Mouse (Mus musculus) liver, embryonic 15.5 days (tissue): ENCODE data around the gene Cacna1d. TPM values are rescaled to one million over a fixed set of nuclear protein-coding genes. Genes with fewer than 3 reads are reported as not detected.

ENCODE experiments used
- ATAC-seq: fragments of 200-750 bp; cut with Nextera tagmentation; 2 replicates; pipeline ENCODE4 v1.8.0; 2017; ENCODE audit warnings: moderate number of reproducible peaks, mild to moderate bottlenecking, moderate library complexity; ENCODE audit not compliant: insufficient read depth
- H3K27ac ChIP-seq: fragments of 300-500 bp; sonication (generic); replicated peaks from 2 replicates; pipeline ENCODE4 v1.5.1; 2015; ENCODE audit warnings: mild to moderate bottlenecking, inconsistent platforms
- H3K27me3 ChIP-seq: fragments of 300-500 bp; sonication (generic); 2 replicates; pipeline ENCODE4 v1.6.1; 2015; ENCODE audit warnings: mild to moderate bottlenecking, inconsistent platforms
- H3K36me3 ChIP-seq: fragments of 300-500 bp; sonication (generic); replicated peaks from 2 replicates; pipeline ENCODE4 v1.6.1; 2015; ENCODE audit warnings: moderate library complexity, mild to moderate bottlenecking, inconsistent platforms
- H3K4me1 ChIP-seq: fragments of 300-500 bp; sonication (generic); replicated peaks from 2 replicates; pipeline ENCODE4 v1.6.1; 2015; ENCODE audit warnings: inconsistent platforms
- H3K4me2 ChIP-seq: fragments of 300-500 bp; sonication (generic); 2 replicates; pipeline ENCODE4 v1.6.1; 2015; ENCODE audit warnings: moderate library complexity, mild to moderate bottlenecking, inconsistent platforms
- H3K4me3 ChIP-seq: fragments of 300-500 bp; sonication (generic); replicated peaks from 2 replicates; pipeline ENCODE4 v1.5.1; 2015; ENCODE audit warnings: mild to moderate bottlenecking, inconsistent platforms
- H3K9ac ChIP-seq: fragments of 300-500 bp; sonication (generic); 2 replicates; pipeline ENCODE4 v1.6.1; 2015; ENCODE audit warnings: moderate library complexity, mild to moderate bottlenecking, inconsistent platforms
- H3K9me3 ChIP-seq: fragments of 300-500 bp; sonication (generic); replicated peaks from 2 replicates; pipeline ENCODE4 v1.6.1; 2016; ENCODE audit warnings: inconsistent platforms
- WGBS: fragments of 180-500 bp; shearing (Covaris S2); methylation state at CpG from one replicate; pipeline ENCODE4 v1.1.7; 2015; ENCODE audit warnings: mixed read lengths; ENCODE audit not compliant: insufficient replicate concordance; 5-methylcytosine and 5-hydroxymethylcytosine counted together
- polyA plus RNA-seq: library from polyadenylated mRNA; unstranded; fragments of >200 nt; fragmentation: Nextera tagmentation; extraction: Ambion mirVana; gene quantifications from 2 replicates; pipeline ENCODE4 v1.2.1, GENCODE M21; 2015

Gene Cacna1d
- polyA plus RNA-seq, 1 experiment from 2014 or later = 0.17 TPM

DNA sequence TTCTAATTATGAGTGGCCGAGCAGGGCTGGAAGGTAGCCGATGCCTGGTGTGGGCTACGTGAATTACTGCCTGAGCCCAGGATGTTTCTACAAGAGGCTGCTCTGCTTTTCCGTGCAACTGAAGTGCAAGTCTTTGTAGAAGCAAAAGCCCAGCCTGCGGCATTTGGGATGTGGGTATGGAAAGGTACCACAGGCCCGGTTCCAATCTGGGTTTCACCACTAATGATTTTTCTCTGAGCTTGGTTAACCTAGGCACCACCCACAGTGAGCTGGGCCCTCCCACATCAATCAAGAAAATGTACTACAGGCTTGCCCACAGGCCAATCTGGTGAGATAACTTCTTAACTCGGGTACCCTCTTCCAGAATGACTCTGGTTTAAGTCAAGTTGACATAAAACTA lies 163.8 kb downstream of the Cacna1d start:
- no peak overlapping the region for H3K9ac ChIP-seq
- no peaks in the 10 kb centered on the region for H3K9me3 ChIP-seq
- no peak overlapping the region for H3K27ac ChIP-seq
- no peaks in the 10 kb centered on the region for H3K27me3 ChIP-seq
- H3K4me1 ChIP-seq = no peaks in the 10 kb centered on the region
- no peaks in the 10 kb centered on the region for H3K36me3 ChIP-seq
- no peak overlapping the region for H3K4me3 ChIP-seq
- H3K4me2 ChIP-seq = no peak overlapping the region
- ATAC-seq = no peak
- WGBS = 58% methylated on average over 7 of the region's 7 CpGs

DNA sequence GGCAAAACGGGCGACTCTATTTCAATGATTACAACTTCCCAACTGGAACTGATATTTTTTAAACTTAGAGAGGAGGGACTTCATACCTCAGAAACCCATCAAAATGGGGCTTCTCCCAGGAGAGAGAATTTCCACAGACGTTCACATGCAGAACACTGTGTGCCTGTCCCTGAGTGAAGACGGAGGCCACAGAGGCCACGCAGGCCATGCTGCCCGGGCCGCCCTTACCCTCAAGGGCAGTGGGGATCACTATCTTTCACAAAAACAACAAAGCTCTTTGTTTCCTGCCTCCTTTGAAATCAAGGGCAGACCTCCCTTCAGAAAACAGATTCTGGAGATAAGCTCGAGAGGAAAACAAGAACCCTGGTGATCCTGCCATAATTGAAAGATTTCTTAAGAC lies 164.2 kb downstream of the Cacna1d start:
- WGBS = 53% methylated on average over 8 of the region's 8 CpGs
- no peak for ATAC-seq

DNA sequence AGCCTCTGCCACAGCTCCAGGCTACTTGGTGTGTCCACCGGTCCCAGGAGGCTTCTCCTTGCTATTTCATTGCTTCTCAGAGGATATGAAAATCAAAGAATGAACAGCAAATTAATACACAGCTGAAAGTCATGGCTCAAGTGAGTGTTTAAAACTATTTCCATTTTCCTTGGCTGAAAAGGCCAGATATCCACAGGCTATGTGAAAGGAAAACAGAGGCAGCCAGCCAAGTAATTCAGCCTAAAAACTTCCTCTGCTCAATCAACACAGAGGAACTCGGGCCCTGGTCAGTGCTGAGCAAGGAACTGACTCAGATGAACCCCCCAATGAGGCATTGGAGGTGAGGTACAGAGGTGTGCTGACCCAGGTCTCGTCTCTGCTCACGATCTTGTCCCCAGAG lies 165.0 kb downstream of the Cacna1d start:
- H3K4me2 ChIP-seq = no peak overlapping the region
- WGBS = 49% methylated on average over 4 of the region's 4 CpGs
- no peak overlapping the region for H3K4me3 ChIP-seq
- H3K36me3 ChIP-seq = no peaks in the 10 kb centered on the region
- H3K9me3 ChIP-seq = no peaks in the 10 kb centered on the region
- no peaks in the 10 kb centered on the region for H3K4me1 ChIP-seq
- H3K27ac ChIP-seq = no peak overlapping the region
- no peak overlapping the region for H3K9ac ChIP-seq
- H3K27me3 ChIP-seq = no peaks in the 10 kb centered on the region
- no peak for ATAC-seq

More for the DNA sequence above, 164.2 kb downstream of the Cacna1d start:
- Histone ChIP-seq H3K27me3 (no peaks in the 10 kb centered on the region), H3K9ac (no peak overlapping the region), H3K9me3 (no peaks in the 10 kb centered on the region), H3K4me2 (no peak overlapping the region), H3K27ac (no peak overlapping the region), H3K4me1 (no peaks in the 10 kb centered on the region), H3K36me3 (no peaks in the 10 kb centered on the region), H3K4me3 (no peak overlapping the region)

DNA sequence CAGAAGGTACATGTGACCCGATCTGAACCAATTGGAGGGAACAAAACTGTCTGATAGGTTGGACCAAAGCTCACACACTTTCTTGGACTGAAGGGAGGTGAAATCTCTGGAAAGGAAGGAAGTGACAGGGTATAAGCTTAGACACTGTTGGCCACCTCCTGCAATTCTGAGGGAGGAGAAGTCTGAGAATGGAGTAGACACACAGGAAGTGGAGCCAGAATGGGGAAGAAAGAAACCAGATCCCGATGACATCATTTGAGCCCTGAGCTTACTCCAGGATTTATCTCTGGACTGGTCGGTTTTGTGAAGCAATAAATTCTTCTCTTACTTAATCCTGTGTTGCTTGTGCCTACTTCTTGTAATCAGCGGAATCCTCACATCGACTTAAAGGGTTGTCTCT lies 166.3 kb downstream of the Cacna1d start:
- no peak for ATAC-seq
- no peaks in the 10 kb centered on the region for H3K9me3 ChIP-seq
- no peaks in the 10 kb centered on the region for H3K4me1 ChIP-seq
- no peaks in the 10 kb centered on the region for H3K27me3 ChIP-seq
- H3K4me3 ChIP-seq = no peak overlapping the region
- no peak overlapping the region for H3K4me2 ChIP-seq
- WGBS = 58% methylated on average over 5 of the region's 5 CpGs
- H3K36me3 ChIP-seq = no peaks in the 10 kb centered on the region
- no peak overlapping the region for H3K27ac ChIP-seq
- no peak overlapping the region for H3K9ac ChIP-seq

DNA sequence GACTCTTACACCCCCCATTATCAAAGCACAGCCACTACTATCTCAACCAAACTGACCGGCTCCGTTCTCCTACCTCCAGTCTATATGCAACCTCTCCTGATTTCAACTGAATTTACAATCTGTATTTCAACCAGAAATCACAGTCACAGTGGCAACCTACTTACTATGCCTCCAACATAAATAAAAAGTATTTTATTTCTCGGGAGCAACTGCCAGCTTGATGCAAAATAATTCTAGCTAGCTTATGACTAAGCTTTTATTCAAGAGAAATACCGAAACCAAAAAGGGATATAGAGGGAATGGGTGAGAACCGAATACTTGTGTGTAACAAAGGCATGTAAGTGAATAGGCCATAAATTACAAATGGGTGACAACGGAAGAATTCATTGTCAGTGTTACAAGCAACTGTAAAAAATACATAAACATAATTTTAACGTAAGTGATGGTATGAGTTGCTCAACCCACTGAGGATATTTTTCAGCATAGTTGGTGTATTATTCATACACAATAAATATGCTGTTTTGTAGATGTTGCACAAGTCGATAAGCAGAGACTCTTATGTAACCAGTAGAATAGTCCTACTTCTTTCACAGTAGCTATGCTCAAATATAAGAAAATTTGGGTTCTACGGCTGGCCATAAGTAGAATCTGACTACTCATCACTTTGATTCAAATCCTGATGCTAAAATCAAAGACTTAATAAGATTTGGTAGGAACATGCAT lies 172.4 kb downstream of the Cacna1d start:
- H3K27me3 ChIP-seq = no peaks in the 10 kb centered on the region
- H3K9ac ChIP-seq = no peak overlapping the region
- WGBS = 62% methylated on average over 9 of the region's 9 CpGs

DNA sequence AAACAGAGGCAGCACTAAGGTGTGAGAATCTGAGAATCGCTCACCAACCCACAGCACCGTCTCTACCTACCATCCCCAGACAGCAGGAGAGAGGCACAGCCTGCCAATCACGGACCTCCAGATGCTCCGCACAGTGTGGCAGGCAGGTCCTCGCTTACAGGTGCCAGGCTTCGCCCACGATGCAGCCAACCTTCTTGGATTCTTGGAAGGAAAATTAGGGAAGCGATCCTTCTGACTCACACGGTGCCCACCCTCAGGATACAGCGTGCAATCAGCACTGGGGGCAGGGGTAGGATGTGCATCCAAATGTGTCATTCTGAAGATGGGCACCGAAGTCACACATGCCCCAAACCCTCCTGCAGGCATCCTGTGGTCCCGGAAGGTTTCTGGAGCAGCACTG lies 173.0 kb downstream of the Cacna1d start:
- WGBS = 79% methylated on average over 12 of the region's 12 CpGs
- no peak overlapping the region for H3K4me3 ChIP-seq
- no peak overlapping the region for H3K9ac ChIP-seq
- H3K4me1 ChIP-seq = no peaks in the 10 kb centered on the region
- no peak for ATAC-seq
- H3K36me3 ChIP-seq = no peaks in the 10 kb centered on the region
- H3K27me3 ChIP-seq = no peaks in the 10 kb centered on the region
- no peaks in the 10 kb centered on the region for H3K9me3 ChIP-seq
- no peak overlapping the region for H3K4me2 ChIP-seq
- no peak overlapping the region for H3K27ac ChIP-seq

More for the DNA sequence above, 172.4 kb downstream of the Cacna1d start:
- Histone ChIP-seq H3K36me3 (no peaks in the 10 kb centered on the region), H3K4me1 (no peaks in the 10 kb centered on the region), H3K27ac (no peak overlapping the region), H3K4me2 (no peak overlapping the region), H3K4me3 (no peak overlapping the region), H3K9me3 (no peaks in the 10 kb centered on the region)
- no peak for ATAC-seq

DNA sequence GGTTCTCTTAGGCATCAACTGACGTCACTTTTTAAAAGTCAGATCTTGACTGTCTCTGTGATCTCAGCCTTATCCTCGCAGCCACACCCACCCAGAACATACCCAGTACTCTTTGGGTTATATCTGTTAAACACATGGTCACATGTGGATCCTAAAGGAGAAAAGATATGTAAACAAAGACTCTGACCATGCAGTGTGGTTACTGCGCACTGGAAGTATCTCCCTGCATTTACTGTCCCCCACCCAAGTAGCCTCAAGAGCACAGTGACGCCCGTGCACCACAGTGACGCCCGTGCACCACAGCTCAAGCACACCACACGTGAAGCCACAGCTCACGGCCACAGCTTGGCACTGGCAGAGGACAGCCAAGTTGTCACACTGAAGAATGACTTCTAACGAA lies 173.6 kb downstream of the Cacna1d start:
- Histone ChIP-seq H3K4me3 (no peak overlapping the region), H3K27ac (no peak overlapping the region), H3K4me1 (no peaks in the 10 kb centered on the region), H3K36me3 (no peaks in the 10 kb centered on the region), H3K9me3 (no peaks in the 10 kb centered on the region), H3K9ac (no peak overlapping the region), H3K4me2 (no peak overlapping the region), H3K27me3 (no peaks in the 10 kb centered on the region)
- 55% methylated on average over 10 of the region's 10 CpGs for WGBS
- ATAC-seq = no peak

DNA sequence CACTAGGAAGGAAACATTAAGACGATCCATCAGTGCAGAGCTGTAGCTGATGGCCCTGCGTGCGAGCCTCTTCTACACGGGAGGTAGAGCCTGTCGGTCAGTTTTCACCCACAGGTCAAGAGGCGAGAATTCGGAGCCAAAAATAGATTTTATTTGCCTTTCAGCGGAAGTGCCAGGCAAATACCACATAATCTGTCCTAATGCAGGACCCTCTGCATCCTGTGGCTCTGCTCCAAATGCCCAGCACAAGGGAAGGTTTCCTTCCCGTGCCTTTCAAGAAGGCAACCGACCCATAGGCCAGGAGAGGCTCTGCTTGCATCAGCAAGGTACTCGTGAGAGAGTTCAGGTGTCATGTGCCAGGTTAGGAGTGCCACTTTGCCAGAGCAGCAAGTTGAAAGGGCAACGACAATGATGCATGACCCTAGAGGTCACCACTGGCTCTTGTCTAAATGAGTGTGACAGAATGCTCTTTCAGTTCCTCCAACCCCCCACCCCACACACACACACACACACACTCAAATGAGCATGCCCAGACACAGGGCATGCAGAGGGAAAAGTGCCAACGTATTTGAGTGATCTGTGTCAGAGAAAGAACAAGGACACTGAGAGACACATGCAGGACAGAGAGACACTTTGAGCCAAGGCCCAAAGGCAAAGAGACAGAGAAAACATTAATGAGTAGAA lies 179.9 kb downstream of the Cacna1d start:
- Histone ChIP-seq H3K27me3 (no peaks in the 10 kb centered on the region), H3K36me3 (no peaks in the 10 kb centered on the region), H3K9me3 (no peaks in the 10 kb centered on the region), H3K27ac (no peak overlapping the region), H3K4me2 (no peak overlapping the region), H3K4me1 (no peaks in the 10 kb centered on the region), H3K9ac (no peak overlapping the region), H3K4me3 (no peak overlapping the region)
- ATAC-seq = no peak
- 62% methylated on average over 13 of the region's 13 CpGs for WGBS

DNA sequence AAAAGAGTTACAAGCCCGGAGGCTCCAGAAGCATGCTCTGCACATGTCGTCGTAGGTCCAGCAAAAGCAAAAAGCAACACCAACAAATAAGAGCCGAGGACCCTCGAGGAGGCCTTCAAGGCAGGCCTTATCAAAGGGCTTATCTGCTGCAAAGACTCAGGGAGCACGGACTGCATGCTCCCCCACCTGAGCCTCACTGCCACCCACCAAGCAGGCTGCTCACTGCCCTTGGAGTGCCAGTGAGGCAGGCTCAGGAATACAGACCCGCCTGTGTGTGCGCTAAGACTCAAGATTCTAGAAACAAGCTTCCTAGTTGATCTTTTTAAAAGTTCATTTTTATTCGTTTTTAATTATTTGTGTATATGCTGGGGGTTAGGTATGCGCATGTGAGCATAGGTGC lies 181.0 kb downstream of the Cacna1d start:
- H3K4me3 ChIP-seq = no peak overlapping the region
- H3K27ac ChIP-seq = no peak overlapping the region
- no peak overlapping the region for H3K4me2 ChIP-seq
- WGBS = 67% methylated on average over 10 of the region's 10 CpGs
- H3K36me3 ChIP-seq = no peaks in the 10 kb centered on the region
- no peak overlapping the region for H3K9ac ChIP-seq
- no peak for ATAC-seq
- H3K9me3 ChIP-seq = no peaks in the 10 kb centered on the region
- no peaks in the 10 kb centered on the region for H3K27me3 ChIP-seq
- no peaks in the 10 kb centered on the region for H3K4me1 ChIP-seq

DNA sequence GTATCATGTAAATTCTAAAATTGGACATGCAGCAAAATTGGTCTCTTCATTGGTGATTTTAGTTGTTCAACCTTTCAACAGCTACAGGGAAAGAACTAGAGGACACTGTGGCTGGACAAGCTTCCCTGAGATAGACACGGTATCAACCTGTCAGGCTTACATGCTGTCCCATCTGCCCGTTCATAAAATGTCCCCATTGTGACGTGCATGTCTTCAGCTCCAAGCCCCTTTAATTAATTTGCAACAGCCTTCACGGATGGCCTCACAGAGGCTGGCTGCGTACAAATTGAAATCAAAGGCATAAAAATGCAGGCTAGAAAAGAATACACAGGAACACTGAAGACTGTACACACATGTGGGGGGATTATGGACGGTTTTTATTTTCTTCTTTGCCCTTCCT lies 185.0 kb downstream of the Cacna1d start:
- H3K4me3 ChIP-seq = no peak overlapping the region
- no peaks in the 10 kb centered on the region for H3K4me1 ChIP-seq
- H3K4me2 ChIP-seq = no peak overlapping the region
- H3K9me3 ChIP-seq = no peaks in the 10 kb centered on the region
- no peak for ATAC-seq
- H3K9ac ChIP-seq = no peak overlapping the region
- no peaks in the 10 kb centered on the region for H3K36me3 ChIP-seq
- no peak overlapping the region for H3K27ac ChIP-seq
- H3K27me3 ChIP-seq = no peaks in the 10 kb centered on the region
- WGBS = 60% methylated on average over 6 of the region's 6 CpGs

DNA sequence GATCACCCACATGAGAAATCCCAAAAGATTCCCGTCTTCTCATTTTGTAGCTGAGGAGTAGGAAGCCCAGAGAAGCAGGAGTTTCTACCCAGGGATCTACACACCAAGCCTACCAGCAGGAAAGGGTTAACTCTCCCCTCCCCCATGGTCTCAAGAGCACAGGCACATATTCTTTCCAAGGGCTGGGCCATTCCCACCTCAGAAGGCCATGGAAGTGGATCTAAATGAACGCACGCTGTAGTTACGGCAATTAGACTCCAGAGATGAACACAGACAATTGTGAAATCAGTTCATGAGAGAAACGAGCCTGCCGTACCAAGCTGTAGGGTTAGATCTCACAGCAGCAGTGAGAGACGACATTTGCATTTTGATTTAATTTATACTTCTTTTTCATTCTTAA lies 191.3 kb downstream of the Cacna1d start:
- Histone ChIP-seq H3K36me3 (no peaks in the 10 kb centered on the region), H3K9ac (no peak overlapping the region), H3K9me3 (no peaks in the 10 kb centered on the region), H3K27ac (no peak overlapping the region), H3K4me3 (no peak overlapping the region), H3K4me2 (no peak overlapping the region), H3K4me1 (no peaks in the 10 kb centered on the region), H3K27me3 (no peaks in the 10 kb centered on the region)
- ATAC-seq = no peak
- 68% methylated on average over 7 of the region's 7 CpGs for WGBS

DNA sequence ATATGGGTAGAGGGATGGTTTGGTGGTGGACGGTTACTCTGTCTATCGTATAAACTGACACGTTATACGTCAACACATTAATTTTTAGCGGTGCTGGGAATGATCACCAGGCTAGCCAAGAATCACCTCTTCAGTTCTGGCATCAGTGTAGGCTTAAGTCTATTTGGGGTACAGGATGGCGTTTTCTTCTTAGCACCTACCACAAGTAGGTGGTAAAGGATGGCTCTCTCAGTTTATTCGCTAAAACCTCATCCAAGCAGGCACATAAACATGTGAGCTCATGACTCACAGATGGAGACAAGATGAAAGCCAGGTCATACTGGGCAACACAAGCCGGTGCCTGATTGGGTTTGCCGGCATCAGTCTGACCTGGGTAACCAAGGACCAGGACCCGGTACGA lies 193.8 kb downstream of the Cacna1d start:
- Histone ChIP-seq H3K4me1 (no peaks in the 10 kb centered on the region), H3K9ac (no peak overlapping the region), H3K27me3 (no peaks in the 10 kb centered on the region), H3K4me3 (no peak overlapping the region), H3K4me2 (no peak overlapping the region), H3K27ac (no peak overlapping the region), H3K36me3 (no peaks in the 10 kb centered on the region), H3K9me3 (no peaks in the 10 kb centered on the region)
- 81% methylated on average over 11 of the region's 11 CpGs for WGBS
- no peak for ATAC-seq
